Mouse (Mus musculus): ENCODE measurements around the gene Cln3.

GRCm38 (mm10) chr7:126535766-126536165 lies 49.9 kb downstream of the Cln3 start:
- TF ChIP-seq CTCF (IDR thresholded peaks at IDR 0.05; ENCODE audit: control insufficient read depth, insufficient read depth, insufficient read length) (no peak), MYOD1 (IDR thresholded peaks at IDR 0.05; ENCODE audit: control insufficient read depth, insufficient read length, low read depth) (no peak), CEBPB (IDR thresholded peaks at IDR 0.05; ENCODE audit: low read depth) (no peak), USF1 (IDR thresholded peaks at IDR 0.05; ENCODE audit: low read depth) (no peak), MAX (IDR thresholded peaks at IDR 0.05) (no peak), MYOG (IDR thresholded peaks at IDR 0.05; ENCODE audit: control insufficient read depth, extremely low read depth, insufficient read length) (no peak), FOSL1 (IDR thresholded peaks at IDR 0.05; ENCODE audit: insufficient read depth, low read length, poor library complexity, severe bottlenecking) (no peak)

All from C2C12 (cell line).